Mouse (Mus musculus): ENCODE data around the gene Olfr308. TPM values are rescaled to one million over a fixed set of nuclear protein-coding genes. Genes with fewer than 3 reads are reported as not detected.
"Not testable (repeated sequence)": the region's sequence is repeated elsewhere in the genome, so short reads cannot be mapped to it uniquely, and the experiment has no call there.

Gene Olfr308
- polyA plus RNA-seq (2014; fragmentation: Nextera tagmentation; extraction: Ambion mirVana), result not detected in 2 replicates

- no peaks in the 10 kb centered on the region for H3K4me1 ChIP-seq (ENCODE audit: control insufficient read depth, insufficient read depth, low read length)
- ATAC-seq (no peak), DNase-seq (ENCODE audit: low spot score) (no peak)
- no peaks in the 10 kb centered on the region for H3K27me3 ChIP-seq (replicated peaks; ENCODE audit: control insufficient read depth, insufficient read depth, low read length)
- no peaks in the 10 kb centered on the region for H3K36me3 ChIP-seq (ENCODE audit: control insufficient read depth, insufficient read depth, low read length)
- H3K9ac ChIP-seq (ENCODE audit: low read length), result no peak within 1 kb of the TSS
- no peak within 1 kb of the TSS for H3K4me3 ChIP-seq (ENCODE audit: low read depth, low read length)
- H3K27ac ChIP-seq (ENCODE audit: low read depth, low read length), result no peak within 1 kb of the TSS
- H3K9me3 ChIP-seq (replicated peaks; ENCODE audit: control insufficient read depth, low read length), result no peaks in the 10 kb centered on the region
- H3K4me2 ChIP-seq (ENCODE audit: low read length), result no peak within 1 kb of the TSS
Measured at GRCm38 (mm10) chr7:86325530-86325929, at the start of gene Olfr308. Gene Olfr308 (minus strand): TSS chr7:86325630.

DNA sequence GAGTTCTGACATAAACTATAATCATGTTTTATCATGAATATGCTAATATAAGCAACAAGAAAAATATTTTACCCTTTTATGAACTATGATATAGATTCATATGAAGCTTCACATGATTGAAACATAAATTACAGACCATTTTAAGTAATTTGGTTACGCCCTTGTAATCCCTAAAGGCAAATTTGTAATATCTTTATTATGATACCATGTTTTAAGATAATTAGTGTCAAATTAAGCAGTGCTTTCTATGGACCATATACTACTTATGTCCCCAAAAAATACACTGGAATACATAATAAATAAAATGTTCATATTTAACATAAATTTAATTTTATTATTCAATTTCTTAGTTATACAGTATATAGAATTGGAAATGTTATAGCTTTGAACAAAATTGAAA lies 41.4 kb upstream of the Olfr308 start, which contains the start of gene Olfr305:
Gene Olfr305 (minus strand): TSS at position 101 of the 400 bp plus-strand sequence.
- Histone ChIP-seq H3K4me3 (ENCODE audit: low read depth, low read length) (no peak within 1 kb of the TSS), H3K27ac (ENCODE audit: low read depth, low read length) (no peak within 1 kb of the TSS), H3K36me3 (ENCODE audit: control insufficient read depth, insufficient read depth, low read length) (no peaks in the 10 kb centered on the region), H3K4me1 (ENCODE audit: control insufficient read depth, insufficient read depth, low read length) (no peaks in the 10 kb centered on the region), H3K9me3 (replicated peaks; ENCODE audit: control insufficient read depth, low read length) (no peaks in the 10 kb centered on the region), H3K4me2 (ENCODE audit: low read length) (no peak within 1 kb of the TSS), H3K27me3 (replicated peaks; ENCODE audit: control insufficient read depth, insufficient read depth, low read length) (no peaks in the 10 kb centered on the region), H3K9ac (ENCODE audit: low read length) (no peak within 1 kb of the TSS)
- ATAC-seq, result no peak
- 88% methylated on average over 1 of the region's 1 CpGs for WGBS
- no peak for DNase-seq (ENCODE audit: low spot score)

DNA sequence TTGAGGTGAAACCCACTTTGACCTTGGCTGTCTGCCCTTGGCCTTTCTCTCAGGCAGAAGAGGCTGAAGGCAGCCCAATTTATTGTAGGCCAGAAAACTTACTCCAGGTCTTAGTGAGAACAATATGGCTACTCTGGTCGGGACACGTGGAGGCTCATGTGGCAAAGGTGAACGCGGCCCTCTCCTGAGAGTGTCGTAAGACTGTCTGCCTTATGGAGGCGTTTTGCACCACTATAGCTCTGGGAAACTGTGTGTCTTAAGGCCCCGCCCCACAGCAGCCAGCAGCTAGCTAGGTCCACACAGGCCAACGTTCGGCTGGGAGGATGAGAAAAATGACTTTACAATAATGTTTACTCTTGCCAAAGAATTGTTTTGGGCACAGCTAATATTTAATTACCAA lies 20.9 kb upstream of the Olfr308 start:
- H3K4me3 ChIP-seq (ENCODE audit: low read depth, low read length); DNase-seq (ENCODE audit: low spot score); H3K27me3 ChIP-seq (replicated peaks; ENCODE audit: control insufficient read depth, insufficient read depth, low read length); H3K4me1 ChIP-seq (ENCODE audit: control insufficient read depth, insufficient read depth, low read length); H3K9me3 ChIP-seq (replicated peaks; ENCODE audit: control insufficient read depth, low read length); H3K9ac ChIP-seq (ENCODE audit: low read length); H3K36me3 ChIP-seq (ENCODE audit: control insufficient read depth, insufficient read depth, low read length); H3K27ac ChIP-seq (ENCODE audit: low read depth, low read length); H3K4me2 ChIP-seq (ENCODE audit: low read length); ATAC-seq: not testable (repeated sequence)
- WGBS, result 93% methylated on average over 9 of the region's 9 CpGs

DNA sequence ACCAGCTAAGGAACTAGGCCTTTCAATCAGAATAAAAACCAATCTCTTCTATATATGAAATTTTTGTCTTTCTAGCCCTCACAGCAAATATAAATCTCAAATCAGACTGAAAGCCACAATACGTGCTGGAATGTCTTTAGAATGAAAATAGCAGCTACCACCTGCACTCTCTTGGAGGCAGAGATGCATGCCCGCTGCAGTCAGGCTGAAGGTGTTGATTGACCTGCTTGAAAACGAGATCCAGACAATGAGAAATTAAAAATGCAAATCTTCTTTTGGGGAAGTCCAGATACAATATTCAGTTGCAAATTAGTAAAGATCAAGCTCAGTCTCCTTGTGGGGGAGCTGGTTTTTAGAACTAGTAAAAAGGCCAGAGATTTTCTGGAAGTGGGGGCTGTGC lies 18.8 kb upstream of the Olfr308 start:
- no peaks in the 10 kb centered on the region for H3K9me3 ChIP-seq (replicated peaks; ENCODE audit: control insufficient read depth, low read length)
- H3K4me2 ChIP-seq (ENCODE audit: low read length), result no peak overlapping the region
- no peak overlapping the region for H3K9ac ChIP-seq (ENCODE audit: low read length)
- WGBS, result 48% methylated on average over 3 of the region's 3 CpGs
- H3K36me3 ChIP-seq (ENCODE audit: control insufficient read depth, insufficient read depth, low read length), result no peaks in the 10 kb centered on the region
- H3K27ac ChIP-seq (ENCODE audit: low read depth, low read length), result no peak overlapping the region
- DNase-seq (ENCODE audit: low spot score) (no peak), ATAC-seq (no peak)
- no peaks in the 10 kb centered on the region for H3K27me3 ChIP-seq (replicated peaks; ENCODE audit: control insufficient read depth, insufficient read depth, low read length)
- H3K4me3 ChIP-seq (ENCODE audit: low read depth, low read length), result no peak overlapping the region
- no peaks in the 10 kb centered on the region for H3K4me1 ChIP-seq (ENCODE audit: control insufficient read depth, insufficient read depth, low read length)

DNA sequence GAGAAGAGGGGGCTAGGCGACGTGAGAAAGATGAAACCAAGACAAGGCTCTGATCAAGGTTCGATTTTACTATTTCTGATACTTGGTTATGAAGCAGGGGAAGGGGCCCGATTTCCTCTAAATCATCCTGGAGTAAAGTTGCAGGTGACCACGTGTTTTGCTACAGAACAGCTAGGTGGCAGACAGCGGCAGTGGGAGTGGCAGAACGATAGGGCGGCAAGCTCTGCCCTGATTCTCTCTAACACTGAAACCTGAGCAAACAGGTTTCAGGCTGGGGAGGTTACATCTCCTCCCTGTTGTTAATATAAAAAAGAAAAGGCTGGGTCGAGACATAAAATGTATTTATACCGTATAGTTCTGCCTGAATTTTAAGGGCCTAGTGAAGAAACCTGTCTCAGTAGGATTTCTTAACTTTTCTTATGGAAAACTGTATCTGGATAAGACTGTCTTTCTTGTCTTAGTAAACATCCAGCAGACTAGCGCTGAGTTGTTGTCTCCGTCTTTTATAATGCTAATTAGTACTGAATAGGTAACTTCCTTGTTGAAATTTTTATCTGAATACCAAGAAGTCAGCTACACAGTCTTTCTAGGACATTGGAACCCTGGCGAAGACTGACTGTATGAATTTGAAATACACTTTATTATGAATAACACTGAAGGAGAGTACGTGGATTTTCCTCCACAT lies 17.6 kb upstream of the Olfr308 start:
- Histone ChIP-seq H3K4me1 (ENCODE audit: control insufficient read depth, insufficient read depth, low read length) (no peaks in the 10 kb centered on the region), H3K4me2 (ENCODE audit: low read length) (no peak overlapping the region), H3K4me3 (ENCODE audit: low read depth, low read length) (no peak overlapping the region), H3K9me3 (replicated peaks; ENCODE audit: control insufficient read depth, low read length) (no peaks in the 10 kb centered on the region), H3K27me3 (replicated peaks; ENCODE audit: control insufficient read depth, insufficient read depth, low read length) (no peaks in the 10 kb centered on the region), H3K36me3 (ENCODE audit: control insufficient read depth, insufficient read depth, low read length) (no peaks in the 10 kb centered on the region), H3K27ac (ENCODE audit: low read depth, low read length) (no peak overlapping the region), H3K9ac (ENCODE audit: low read length) (no peak overlapping the region)
- ATAC-seq, result no peak
- 79% methylated on average over 14 of the region's 14 CpGs for WGBS
- DNase-seq (ENCODE audit: low spot score), result no peak

GRCm38 (mm10) chr7:86337486-86337885 lies 12.1 kb upstream of the Olfr308 start, which contains the start of gene Olfr307:
Gene Olfr307 (minus strand): TSS chr7:86337586.
- Histone ChIP-seq H3K4me1 (ENCODE audit: control insufficient read depth, insufficient read depth, low read length) (no peaks in the 10 kb centered on the region), H3K36me3 (ENCODE audit: control insufficient read depth, insufficient read depth, low read length) (no peaks in the 10 kb centered on the region), H3K27me3 (replicated peaks; ENCODE audit: control insufficient read depth, insufficient read depth, low read length) (no peaks in the 10 kb centered on the region), H3K4me3 (ENCODE audit: low read depth, low read length) (no peak within 1 kb of the TSS), H3K9me3 (replicated peaks; ENCODE audit: control insufficient read depth, low read length) (no peaks in the 10 kb centered on the region), H3K27ac (ENCODE audit: low read depth, low read length) (no peak within 1 kb of the TSS), H3K4me2 (ENCODE audit: low read length) (no peak within 1 kb of the TSS), H3K9ac (ENCODE audit: low read length) (no peak within 1 kb of the TSS)
- WGBS, result 84% methylated on average over 1 of the region's 1 CpGs
- DNase-seq (ENCODE audit: low spot score), result no peak
- ATAC-seq, result no peak

DNA sequence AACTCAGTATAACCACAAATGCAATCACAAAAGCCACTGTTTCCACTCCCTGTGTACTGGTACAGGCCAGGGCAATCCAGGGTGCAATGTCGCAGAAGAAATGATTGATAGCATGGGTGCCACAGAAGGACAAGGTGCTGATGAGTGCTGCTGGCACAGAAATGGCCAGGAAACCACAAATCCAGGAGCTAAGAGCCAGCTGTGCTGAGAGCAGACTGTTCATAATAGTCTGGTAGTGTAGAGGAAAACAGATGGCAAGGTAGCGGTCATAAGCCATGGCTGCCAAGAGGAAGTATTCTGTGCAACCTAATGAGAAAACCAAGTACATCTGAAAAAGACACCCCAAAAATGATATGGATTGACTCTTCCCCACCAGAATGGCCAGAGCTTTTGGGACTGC lies 4.1 kb downstream of the Olfr308 start:
- no peak overlapping the region for H3K4me2 ChIP-seq (ENCODE audit: low read length)
- no peaks in the 10 kb centered on the region for H3K27me3 ChIP-seq (replicated peaks; ENCODE audit: control insufficient read depth, insufficient read depth, low read length)
- H3K36me3 ChIP-seq (ENCODE audit: control insufficient read depth, insufficient read depth, low read length), result no peaks in the 10 kb centered on the region
- ATAC-seq (no peak), DNase-seq (ENCODE audit: low spot score) (no peak)
- no peak overlapping the region for H3K27ac ChIP-seq (ENCODE audit: low read depth, low read length)
- H3K9ac ChIP-seq (ENCODE audit: low read length), result no peak overlapping the region
- WGBS, result 93% methylated on average over 2 of the region's 2 CpGs
- no peaks in the 10 kb centered on the region for H3K4me1 ChIP-seq (ENCODE audit: control insufficient read depth, insufficient read depth, low read length)
- H3K9me3 ChIP-seq (replicated peaks; ENCODE audit: control insufficient read depth, low read length), result no peaks in the 10 kb centered on the region
- no peak overlapping the region for H3K4me3 ChIP-seq (ENCODE audit: low read depth, low read length)

DNA sequence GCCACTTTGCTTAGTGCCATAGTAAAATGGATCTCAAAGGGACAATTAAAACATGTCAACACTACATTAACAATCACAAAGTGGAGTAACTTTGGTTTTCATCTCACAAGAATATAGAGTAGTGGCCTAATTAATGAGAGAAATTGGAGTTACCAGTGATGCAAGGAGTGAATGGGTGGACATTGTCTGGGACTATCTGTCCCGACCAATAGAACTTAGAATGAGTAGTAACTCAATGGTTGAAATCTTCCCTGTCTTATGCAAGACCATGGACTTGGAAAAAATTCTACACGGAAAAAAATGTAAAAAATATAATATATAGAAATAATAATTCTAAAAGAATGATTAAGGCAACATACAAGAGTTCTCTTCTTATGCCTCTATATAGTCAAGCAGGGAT lies 11.8 kb downstream of the Olfr308 start, which contains the start of gene Olfr309:
Gene Olfr309 (minus strand): TSS at position 101 of the 400 bp plus-strand sequence.
- Histone ChIP-seq H3K4me1 (ENCODE audit: control insufficient read depth, insufficient read depth, low read length) (no peaks in the 10 kb centered on the region), H3K4me3 (ENCODE audit: low read depth, low read length) (no peak within 1 kb of the TSS), H3K27me3 (replicated peaks; ENCODE audit: control insufficient read depth, insufficient read depth, low read length) (no peaks in the 10 kb centered on the region), H3K9me3 (replicated peaks; ENCODE audit: control insufficient read depth, low read length) (no peaks in the 10 kb centered on the region), H3K36me3 (ENCODE audit: control insufficient read depth, insufficient read depth, low read length) (no peaks in the 10 kb centered on the region), H3K4me2 (ENCODE audit: low read length) (no peak within 1 kb of the TSS), H3K9ac (ENCODE audit: low read length) (no peak within 1 kb of the TSS), H3K27ac (ENCODE audit: low read depth, low read length) (no peak within 1 kb of the TSS)
- ATAC-seq (no peak), DNase-seq (ENCODE audit: low spot score) (no peak)
- WGBS, result 67% methylated on average over 2 of the region's 2 CpGs

GRCm38 (mm10) chr7:86277072-86277471 lies 48.4 kb downstream of the Olfr308 start, which contains the start of gene Olfr310:
Gene Olfr310 (minus strand): TSS chr7:86277172.
- no peak within 1 kb of the TSS for H3K27ac ChIP-seq (ENCODE audit: low read depth, low read length)
- WGBS, result 83% methylated on average over 1 of the region's 1 CpGs
- no peak for ATAC-seq

More at GRCm38 (mm10) chr7:86277072-86277471, 48.4 kb downstream of the Olfr308 start, which contains the start of gene Olfr310:
- Histone ChIP-seq H3K4me1 (ENCODE audit: control insufficient read depth, insufficient read depth, low read length) (no peaks in the 10 kb centered on the region), H3K4me2 (ENCODE audit: low read length) (no peak within 1 kb of the TSS), H3K36me3 (ENCODE audit: control insufficient read depth, insufficient read depth, low read length) (no peaks in the 10 kb centered on the region), H3K9me3 (replicated peaks; ENCODE audit: control insufficient read depth, low read length) (no peaks in the 10 kb centered on the region), H3K9ac (ENCODE audit: low read length) (no peak within 1 kb of the TSS), H3K4me3 (ENCODE audit: low read depth, low read length) (no peak within 1 kb of the TSS), H3K27me3 (replicated peaks; ENCODE audit: control insufficient read depth, insufficient read depth, low read length) (no peaks in the 10 kb centered on the region)
- DNase-seq (ENCODE audit: low spot score), result no peak

Data from forebrain, embryonic 14.5 days (tissue).